Mouse (Mus musculus) lung, embryonic 15.5 days (tissue): ENCODE data around the gene Comt. TPM values are rescaled to one million over a fixed set of nuclear protein-coding genes. Genes with fewer than 3 reads are reported as not detected.

ENCODE experiments used
- ATAC-seq: fragments of 200-750 bp; cut with Nextera tagmentation; 2 replicates; pipeline ENCODE4 v1.8.0; 2017; ENCODE audit warnings: moderate number of reproducible peaks, borderline replicate concordance; ENCODE audit not compliant: low FRiP score, low TSS enrichment; ENCODE audit errors: extremely low read depth
- H3K27ac ChIP-seq: fragments of 300-500 bp; sonication (generic); 2 replicates; pipeline ENCODE4 v1.5.1; 2015; ENCODE audit warnings: moderate library complexity, mild to moderate bottlenecking, inconsistent platforms
- H3K27me3 ChIP-seq: fragments of 300-500 bp; sonication (generic); 2 replicates; pipeline ENCODE4 v1.6.1; 2015; ENCODE audit warnings: inconsistent platforms
- H3K36me3 ChIP-seq: fragments of 300-500 bp; sonication (generic); 2 replicates; pipeline ENCODE4 v1.6.1; 2015; ENCODE audit warnings: inconsistent platforms
- H3K4me1 ChIP-seq: fragments of 300-500 bp; sonication (generic); 2 replicates; pipeline ENCODE4 v1.6.1; 2015; ENCODE audit warnings: inconsistent platforms
- H3K4me2 ChIP-seq: fragments of 300-500 bp; sonication (generic); 2 replicates; pipeline ENCODE4 v1.6.1; 2015; ENCODE audit warnings: inconsistent platforms, mild to moderate bottlenecking, moderate library complexity
- H3K4me3 ChIP-seq: fragments of 300-500 bp; sonication (generic); 2 replicates; pipeline ENCODE4 v1.5.1; 2015; ENCODE audit warnings: mild to moderate bottlenecking, inconsistent platforms
- H3K9ac ChIP-seq: fragments of 300-500 bp; sonication (generic); 2 replicates; pipeline ENCODE4 v1.6.1; 2015; ENCODE audit warnings: inconsistent platforms
- H3K9me3 ChIP-seq: fragments of 300-500 bp; sonication (generic); 2 replicates; pipeline ENCODE4 v1.6.1; 2016; ENCODE audit warnings: inconsistent platforms
- WGBS: fragments of 180-500 bp; shearing (Covaris S2); methylation state at CpG from one replicate; pipeline ENCODE4 v1.1.7; 2015; 5-methylcytosine and 5-hydroxymethylcytosine counted together
- polyA plus RNA-seq: library from polyadenylated mRNA; unstranded; fragments of >200 nt; fragmentation: Nextera tagmentation; extraction: Ambion mirVana; gene quantifications from 2 replicates; pipeline ENCODE4 v1.2.1, GENCODE M21; 2015

Comt gene
- polyA plus RNA-seq, 1 experiment from 2014 or later: 122 TPM

DNA sequence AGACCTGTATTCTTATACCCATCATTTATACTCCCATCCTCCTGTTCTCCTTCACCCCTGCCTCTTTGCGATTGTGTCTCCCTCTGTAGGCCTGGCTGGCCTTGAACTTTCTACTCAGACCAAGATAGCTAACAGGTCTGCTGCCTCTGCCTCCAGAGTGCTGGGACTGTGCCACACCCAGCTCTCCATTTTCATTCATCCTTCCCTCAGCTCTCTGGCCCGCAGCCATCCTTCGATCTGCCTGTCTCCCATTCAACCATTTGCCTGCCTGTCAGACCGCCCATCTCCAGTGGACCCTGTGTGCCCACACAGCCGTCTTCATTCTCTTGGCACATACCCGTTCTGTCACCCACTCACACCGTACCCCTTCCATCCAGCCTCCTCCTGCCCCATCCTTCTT, 42.4 kb downstream of the Comt start:
- Histone ChIP-seq H3K27me3 (no peaks in the 10 kb centered on the region), H3K27ac (no peak overlapping the region), H3K4me1 (peaks cover 47% of the 10 kb centered on the region), H3K9ac (no peak overlapping the region), H3K36me3 (no peaks in the 10 kb centered on the region), H3K4me3 (no peak overlapping the region), H3K9me3 (no peaks in the 10 kb centered on the region), H3K4me2 (no peak overlapping the region)
- ATAC-seq: no peak
- 74% methylated on average over 7 of the region's 7 CpGs for WGBS

DNA sequence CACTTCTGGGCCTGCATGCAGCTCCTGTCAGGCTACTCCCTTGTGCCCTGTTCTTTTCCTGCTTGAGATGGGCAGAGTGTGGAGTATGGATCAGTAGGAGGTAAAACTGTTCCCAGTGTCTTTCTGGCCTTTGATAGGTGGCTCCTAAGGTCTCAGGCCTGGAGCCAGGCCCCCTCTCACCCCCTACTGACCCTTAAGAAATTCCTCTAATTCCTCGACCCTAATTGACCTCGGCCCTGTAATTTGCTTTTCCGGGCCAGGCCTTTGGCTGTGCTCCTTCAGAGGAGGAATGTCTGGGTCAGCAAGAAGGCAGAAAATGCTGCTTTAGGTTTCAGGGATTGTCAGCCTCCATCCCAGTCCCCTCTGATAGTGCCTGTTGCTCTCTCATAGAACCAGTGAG, 42.9 kb downstream of the Comt start:
- no peaks in the 10 kb centered on the region for H3K36me3 ChIP-seq
- H3K27me3 ChIP-seq: no peaks in the 10 kb centered on the region
- H3K9me3 ChIP-seq: no peaks in the 10 kb centered on the region
- no peak for ATAC-seq
- H3K9ac ChIP-seq: no peak overlapping the region
- peaks cover 43% of the 10 kb centered on the region for H3K4me1 ChIP-seq
- H3K27ac ChIP-seq: no peak overlapping the region
- no peak overlapping the region for H3K4me2 ChIP-seq
- no peak overlapping the region for H3K4me3 ChIP-seq
- 27% methylated on average over 3 of the region's 3 CpGs for WGBS

DNA sequence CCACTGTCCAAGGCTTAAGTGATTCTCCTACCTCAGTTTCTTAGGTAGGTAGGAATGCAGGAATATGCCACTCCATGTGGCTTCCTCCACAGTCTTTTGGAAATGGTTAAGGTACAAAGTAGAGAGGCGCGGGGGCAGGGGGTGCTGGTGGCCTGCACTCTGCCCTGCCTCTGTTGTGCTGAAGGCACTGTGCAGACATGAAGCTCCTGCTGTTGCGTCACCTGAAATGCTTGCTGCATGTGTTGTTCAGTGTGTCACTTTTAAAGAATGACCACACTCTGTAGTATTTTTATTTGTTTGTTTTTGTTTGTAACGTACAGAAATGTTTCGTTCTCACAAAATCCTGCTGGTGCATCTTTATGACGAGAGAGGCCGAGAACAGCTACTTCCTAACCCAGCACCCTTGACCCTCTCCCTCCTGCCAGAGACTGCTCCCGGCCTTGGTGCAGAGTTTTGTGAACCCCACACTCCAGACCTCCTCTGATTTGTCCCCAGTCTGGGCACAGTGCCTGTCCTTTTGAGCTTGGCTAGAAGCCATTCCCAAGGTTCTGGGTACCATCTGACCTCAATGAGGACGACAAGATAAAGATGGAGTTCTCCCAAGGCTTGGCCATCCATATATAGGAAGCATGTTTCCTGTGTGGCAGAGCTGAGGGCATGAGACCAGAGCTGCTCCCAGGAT, 43.5 kb downstream of the Comt start:
- H3K27ac ChIP-seq: no peak overlapping the region
- H3K27me3 ChIP-seq: no peaks in the 10 kb centered on the region
- H3K4me3 ChIP-seq: no peak overlapping the region
- H3K9me3 ChIP-seq: no peaks in the 10 kb centered on the region
- ATAC-seq: no peak
- 70% methylated on average over 9 of the region's 9 CpGs for WGBS
- no peak overlapping the region for H3K9ac ChIP-seq
- H3K4me1 ChIP-seq: peaks cover 37% of the 10 kb centered on the region
- no peak overlapping the region for H3K4me2 ChIP-seq
- no peaks in the 10 kb centered on the region for H3K36me3 ChIP-seq

DNA sequence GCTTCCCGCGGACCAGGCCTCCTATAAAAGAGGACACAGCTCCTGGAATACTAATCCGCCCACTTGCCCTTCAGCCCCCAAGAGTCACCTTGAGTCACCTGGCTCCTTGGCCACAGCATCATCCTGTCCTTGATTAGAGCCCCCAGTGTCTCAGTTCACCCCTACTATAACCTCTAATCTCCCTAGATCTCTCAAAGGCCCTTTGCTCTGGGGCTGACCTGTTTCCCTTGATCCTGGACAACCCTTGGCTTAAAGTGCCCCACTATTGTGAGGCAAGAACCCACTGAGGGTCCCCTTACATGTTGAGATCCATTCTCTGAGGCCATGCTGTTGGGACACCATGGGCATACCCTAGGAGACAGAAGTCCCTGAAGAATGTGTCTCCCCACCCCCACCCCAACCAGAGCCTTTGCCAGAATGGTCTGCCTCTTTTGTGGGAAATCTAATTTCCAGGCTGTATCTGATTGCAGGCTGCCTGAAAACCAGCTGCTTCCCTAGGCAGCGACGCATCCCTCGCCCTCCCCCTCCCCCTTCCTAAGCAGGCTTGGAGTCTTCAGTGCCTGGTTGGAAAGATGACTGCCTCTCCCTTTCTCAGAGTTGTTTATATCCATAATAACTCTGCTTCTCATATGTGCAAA, 44.9 kb downstream of the Comt start:
- no peaks in the 10 kb centered on the region for H3K27me3 ChIP-seq
- no peak overlapping the region for H3K4me3 ChIP-seq
- H3K27ac ChIP-seq: no peak overlapping the region
- H3K9ac ChIP-seq: no peak overlapping the region
- H3K4me1 ChIP-seq: peaks cover 24% of the 10 kb centered on the region
- WGBS: 44% methylated on average over 6 of the region's 6 CpGs
- ATAC-seq: peak; percentile 21; the same call in 1 of the 2 replicates
- no peaks in the 10 kb centered on the region for H3K9me3 ChIP-seq
- H3K4me2 ChIP-seq: no peak overlapping the region
- H3K36me3 ChIP-seq: no peaks in the 10 kb centered on the region

DNA sequence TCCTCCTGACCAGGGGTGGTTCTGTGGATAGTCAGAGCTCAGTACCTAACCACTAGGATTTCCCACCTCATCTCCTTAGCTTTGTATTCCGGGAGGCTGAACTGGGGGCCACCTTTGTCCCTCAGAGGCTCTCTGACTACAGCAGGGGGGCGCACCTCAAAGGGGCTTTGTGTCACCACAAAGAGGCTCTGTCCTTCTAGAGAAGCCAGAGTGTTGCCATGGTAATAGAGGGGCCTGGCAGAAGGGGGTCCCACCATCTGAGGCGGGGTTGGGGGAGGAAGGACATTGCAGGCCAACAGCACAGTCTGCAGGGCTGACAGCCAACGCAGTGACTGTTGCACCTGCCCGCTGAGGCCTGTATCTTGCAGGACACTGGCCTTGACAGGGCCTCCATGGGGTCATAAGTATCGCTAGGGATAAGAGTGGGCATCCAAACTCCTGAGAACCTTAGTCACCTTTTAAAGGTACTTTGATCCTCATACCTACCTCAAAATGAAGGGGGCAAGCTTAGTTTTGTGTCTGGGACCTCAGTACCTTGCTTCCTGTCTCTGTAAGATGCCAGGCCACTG, 46.1 kb downstream of the Comt start:
- no peak overlapping the region for H3K4me3 ChIP-seq
- no peak overlapping the region for H3K27ac ChIP-seq
- WGBS: 47% methylated on average over 6 of the region's 6 CpGs
- no peak for ATAC-seq
- H3K27me3 ChIP-seq: no peaks in the 10 kb centered on the region
- H3K4me1 ChIP-seq: peaks cover 24% of the 10 kb centered on the region
- H3K9me3 ChIP-seq: no peaks in the 10 kb centered on the region
- H3K36me3 ChIP-seq: no peaks in the 10 kb centered on the region
- H3K9ac ChIP-seq: no peak overlapping the region
- no peak overlapping the region for H3K4me2 ChIP-seq

DNA sequence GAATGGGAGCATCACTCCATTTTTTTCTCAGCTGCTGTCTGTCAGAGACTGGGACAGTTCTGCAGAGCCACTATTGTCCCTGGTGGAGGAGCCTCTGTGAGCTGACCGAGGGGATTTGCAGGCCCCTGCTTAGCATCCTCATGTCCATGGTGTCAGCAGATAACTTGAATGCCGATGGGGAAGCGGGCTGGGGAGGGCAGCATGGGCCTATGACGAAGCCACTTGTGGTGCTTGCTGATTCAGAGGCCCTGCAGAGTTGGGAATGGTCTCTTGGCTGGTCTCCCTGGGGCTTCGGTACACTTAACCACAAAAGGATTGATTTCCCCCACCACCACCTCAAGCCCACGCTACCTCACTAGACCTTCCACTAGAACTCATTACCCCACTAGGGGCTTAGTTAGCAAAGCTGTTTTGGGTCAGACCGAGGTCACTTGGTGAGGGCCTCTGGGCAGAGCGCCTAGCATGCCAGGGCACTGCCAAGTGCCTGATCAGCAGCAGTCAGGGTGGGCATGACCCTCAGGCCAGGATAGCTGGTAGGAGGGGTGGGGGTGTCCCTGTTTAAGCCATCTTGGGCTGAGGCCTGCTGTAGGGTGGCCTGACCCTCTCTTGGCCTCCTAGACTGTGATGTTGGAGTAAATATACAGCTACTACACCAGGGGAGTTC, 47.2 kb downstream of the Comt start:
- H3K9ac ChIP-seq: no peak overlapping the region
- no peaks in the 10 kb centered on the region for H3K27me3 ChIP-seq
- no peak overlapping the region for H3K4me3 ChIP-seq
- 77% methylated on average over 8 of the region's 8 CpGs for WGBS
- no peaks in the 10 kb centered on the region for H3K9me3 ChIP-seq
- peaks cover 24% of the 10 kb centered on the region for H3K4me1 ChIP-seq
- no peak for ATAC-seq
- no peaks in the 10 kb centered on the region for H3K36me3 ChIP-seq
- H3K4me2 ChIP-seq: no peak overlapping the region
- no peak overlapping the region for H3K27ac ChIP-seq

DNA sequence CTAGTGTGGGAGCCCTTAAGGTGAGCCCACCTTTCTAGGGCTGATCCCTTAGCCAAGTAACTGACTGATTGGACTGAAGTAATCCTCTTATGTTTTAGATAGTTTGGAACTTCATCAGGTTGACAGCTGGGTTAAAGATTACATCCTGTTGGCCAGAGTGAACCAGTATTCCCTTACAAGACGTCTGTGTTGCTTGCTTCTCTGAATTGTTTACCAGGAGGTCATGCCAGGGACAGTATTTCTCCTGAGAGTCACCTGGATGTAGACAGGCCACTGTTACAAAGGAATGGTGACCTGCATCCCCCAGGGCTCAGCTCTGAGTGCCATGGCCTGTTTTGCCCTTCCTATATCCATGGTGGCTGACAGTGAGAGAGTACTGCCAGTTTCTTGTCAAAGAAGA, 48.2 kb downstream of the Comt start:
- H3K27ac ChIP-seq: no peak overlapping the region
- peaks cover 19% of the 10 kb centered on the region for H3K4me1 ChIP-seq
- H3K4me3 ChIP-seq: no peak overlapping the region
- no peak overlapping the region for H3K9ac ChIP-seq
- 27% methylated on average over 1 of the region's 1 CpGs for WGBS
- H3K9me3 ChIP-seq: no peaks in the 10 kb centered on the region
- H3K27me3 ChIP-seq: no peaks in the 10 kb centered on the region
- no peak for ATAC-seq
- no peak overlapping the region for H3K4me2 ChIP-seq
- no peaks in the 10 kb centered on the region for H3K36me3 ChIP-seq

DNA sequence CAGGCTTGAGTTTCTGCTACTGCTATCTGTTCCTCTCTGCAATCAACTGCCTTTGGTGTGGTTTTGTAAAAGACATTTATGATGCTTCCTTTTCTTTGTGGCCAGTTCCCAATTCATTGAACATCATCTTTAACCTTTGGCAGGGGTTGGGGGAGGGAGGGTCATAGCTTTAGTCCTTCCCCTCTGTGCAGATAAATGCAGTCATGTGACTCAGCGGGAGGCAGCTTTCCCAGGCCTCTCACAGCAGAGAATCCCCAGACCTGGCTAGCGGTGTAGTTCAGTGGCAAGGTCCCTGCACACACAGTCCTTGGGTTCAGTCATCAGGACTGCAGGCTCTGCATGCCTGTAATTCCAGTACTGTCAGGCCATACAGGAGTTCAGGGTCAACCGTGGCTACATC, 49.4 kb downstream of the Comt start:
- H3K4me1 ChIP-seq: peaks cover 12% of the 10 kb centered on the region
- H3K9me3 ChIP-seq: no peaks in the 10 kb centered on the region
- no peaks in the 10 kb centered on the region for H3K27me3 ChIP-seq
- H3K4me2 ChIP-seq: no peak overlapping the region
- no peaks in the 10 kb centered on the region for H3K36me3 ChIP-seq
- no peak for ATAC-seq
- no peak overlapping the region for H3K27ac ChIP-seq
- whole genome bisulfite sequencing: 41% methylated on average over 3 of the region's 3 CpGs
- H3K4me3 ChIP-seq: no peak overlapping the region
- no peak overlapping the region for H3K9ac ChIP-seq

DNA sequence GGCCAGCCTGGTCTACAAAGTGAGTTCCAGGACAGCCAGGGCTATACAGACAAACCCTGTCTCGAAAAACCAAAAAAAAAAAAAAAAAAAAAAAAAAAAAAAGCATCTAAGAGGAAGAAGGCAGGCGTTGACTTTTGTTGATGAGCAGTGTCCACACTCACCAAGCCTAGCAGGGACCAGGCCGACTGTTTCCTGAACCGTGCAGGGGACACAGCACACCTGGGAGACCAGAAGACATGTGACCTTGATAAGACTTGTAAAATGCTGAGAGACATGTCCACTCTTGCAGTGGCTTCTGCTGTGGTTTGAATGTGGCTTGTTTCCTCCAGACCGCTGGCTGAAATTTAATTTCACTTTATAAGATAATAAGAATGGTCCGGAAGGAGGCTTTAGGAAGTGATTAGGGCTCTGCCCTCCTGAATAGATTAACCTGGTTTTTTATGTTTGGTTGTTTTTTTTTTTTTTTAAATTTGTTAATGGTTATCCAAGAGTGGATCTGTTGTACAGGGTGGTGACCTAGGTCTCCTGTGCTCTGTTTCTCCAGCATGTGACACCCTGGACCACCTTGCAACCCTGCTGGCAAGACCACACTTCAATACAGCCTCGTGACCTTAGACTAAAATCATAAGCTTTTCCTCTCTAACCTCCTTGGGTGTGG, 50.2 kb downstream of the Comt start:
- Histone ChIP-seq H3K9me3 (no peaks in the 10 kb centered on the region), H3K4me1 (peaks cover 5% of the 10 kb centered on the region; the same call in 1 of the 2 replicates), H3K27me3 (no peaks in the 10 kb centered on the region), H3K9ac (no peak overlapping the region), H3K4me2 (no peak overlapping the region), H3K27ac (no peak overlapping the region), H3K36me3 (no peaks in the 10 kb centered on the region), H3K4me3 (no peak overlapping the region)
- ATAC-seq: no peak
- WGBS: 71% methylated on average over 6 of the region's 7 CpGs

DNA sequence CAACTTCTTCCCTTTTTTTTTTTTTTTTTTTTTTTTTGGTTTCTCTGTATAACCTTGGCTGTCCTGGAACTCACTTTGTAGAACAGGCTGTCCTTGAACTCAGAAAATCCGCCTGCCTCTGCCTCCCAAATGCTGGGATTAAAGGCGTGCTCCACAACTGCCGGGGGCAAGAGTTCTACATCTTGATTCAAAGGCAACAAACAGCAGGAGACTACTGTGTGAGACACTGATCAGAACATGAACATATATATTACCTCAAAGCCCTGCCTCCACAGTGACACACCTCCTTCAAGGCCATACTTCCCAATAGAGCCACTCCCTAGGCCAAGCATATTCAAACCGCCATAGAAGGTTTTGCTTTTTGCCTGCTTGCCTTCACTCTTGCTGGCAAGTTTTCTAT, 53.0 kb downstream of the Comt start:
- Histone ChIP-seq H3K4me1 (no peaks in the 10 kb centered on the region), H3K4me3 (no peak overlapping the region), H3K4me2 (no peak overlapping the region), H3K27ac (no peak overlapping the region), H3K36me3 (no peaks in the 10 kb centered on the region), H3K27me3 (no peaks in the 10 kb centered on the region), H3K9ac (no peak overlapping the region), H3K9me3 (no peaks in the 10 kb centered on the region)
- WGBS: 87% methylated on average over 4 of the region's 4 CpGs
- ATAC-seq: no peak

DNA sequence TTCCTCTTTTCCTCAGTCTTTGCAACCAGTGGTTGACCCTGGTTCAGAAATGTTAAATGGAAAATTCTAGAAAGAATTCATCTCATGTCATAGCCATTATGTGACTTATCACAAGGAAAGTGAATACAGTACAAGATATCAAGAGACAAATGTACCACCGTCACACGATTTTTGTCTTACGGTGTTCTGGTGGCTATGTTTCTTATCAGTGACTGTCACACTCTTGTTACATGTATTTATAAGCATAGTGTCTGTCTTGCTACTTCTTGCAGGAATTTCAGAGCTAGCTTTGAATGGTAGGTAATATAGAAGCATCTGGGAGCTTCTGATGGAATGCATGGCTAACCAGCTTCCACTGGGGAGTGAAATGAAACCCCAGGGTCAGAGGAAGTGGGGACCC, 56.5 kb downstream of the Comt start:
- no peaks in the 10 kb centered on the region for H3K9me3 ChIP-seq
- no peaks in the 10 kb centered on the region for H3K27me3 ChIP-seq
- no peak overlapping the region for H3K4me3 ChIP-seq
- no peak overlapping the region for H3K9ac ChIP-seq
- no peak for ATAC-seq
- H3K27ac ChIP-seq: no peak overlapping the region
- 83% methylated on average over 3 of the region's 3 CpGs for WGBS
- H3K36me3 ChIP-seq: no peaks in the 10 kb centered on the region
- no peaks in the 10 kb centered on the region for H3K4me1 ChIP-seq
- H3K4me2 ChIP-seq: no peak overlapping the region

DNA sequence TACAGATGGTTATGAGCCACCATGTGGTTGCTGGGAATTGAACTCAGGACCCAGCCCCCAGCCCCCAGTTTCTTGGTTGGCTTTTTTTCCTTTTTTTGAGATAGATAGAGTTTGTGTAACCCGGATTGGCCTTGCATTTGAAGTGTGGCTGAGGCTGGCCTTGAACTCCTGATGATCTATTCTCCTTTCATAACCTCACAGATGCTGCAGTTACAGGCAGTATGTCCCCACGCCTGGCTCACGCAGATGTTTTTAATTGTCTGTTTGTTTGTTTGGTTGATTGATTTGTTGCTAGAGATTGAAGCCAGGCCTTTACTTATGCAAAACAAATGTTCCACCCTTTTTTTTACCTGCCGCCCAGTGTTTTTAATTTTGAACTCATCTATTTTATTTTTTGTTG, 59.8 kb downstream of the Comt start:
- Histone ChIP-seq H3K27me3 (no peaks in the 10 kb centered on the region), H3K4me3 (no peak overlapping the region), H3K4me1 (no peaks in the 10 kb centered on the region), H3K9me3 (no peaks in the 10 kb centered on the region), H3K9ac (no peak overlapping the region), H3K27ac (no peak overlapping the region), H3K4me2 (no peak overlapping the region), H3K36me3 (no peaks in the 10 kb centered on the region)
- WGBS: 73% methylated on average over 4 of the region's 4 CpGs
- ATAC-seq: no peak
